Mouse (Mus musculus) lung, postnatal 36 days (tissue): Measurements from ENCODE around the gene Pigt.

Experiments used
- DNase-seq: peaks from one replicate; pipeline ENCODE4 v3.0.0; 2022; ENCODE audit warnings: mixed read lengths

Gene Pigt

GRCm38 (mm10) chr2:164486258-164487114, 10.8 kb upstream of the Pigt start:
- DNase-seq, result peak; percentile 70

- DNase-seq, result no peak
These were observed 10.2 kb upstream of the Pigt start for GRCm38 (mm10) chr2:164487115-164487527.

GRCm38 (mm10) chr2:164487812-164488211, 9.5 kb upstream of the Pigt start:
- DNase-seq, result no peak

DNA sequence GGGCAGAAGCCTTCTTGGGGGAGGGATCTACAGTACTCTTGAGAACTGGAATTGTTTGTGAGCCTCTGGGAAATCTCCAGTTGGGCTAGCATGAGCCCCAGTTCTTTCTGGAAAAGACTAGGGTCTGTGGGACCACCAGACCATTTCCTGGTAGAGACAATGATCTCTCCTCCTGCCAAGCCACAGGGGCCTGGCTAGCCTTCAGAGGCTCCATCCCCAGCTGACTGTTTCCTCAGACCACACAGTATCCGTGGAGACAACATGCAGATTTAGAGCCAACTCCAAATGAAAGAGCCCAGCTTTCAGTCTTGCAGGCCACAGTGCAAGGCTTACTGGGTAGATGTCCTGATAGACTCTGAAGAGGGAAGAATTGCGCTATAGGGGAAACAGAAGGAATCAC, 3.2 kb upstream of the Pigt start:
- no peak for DNase-seq

DNA sequence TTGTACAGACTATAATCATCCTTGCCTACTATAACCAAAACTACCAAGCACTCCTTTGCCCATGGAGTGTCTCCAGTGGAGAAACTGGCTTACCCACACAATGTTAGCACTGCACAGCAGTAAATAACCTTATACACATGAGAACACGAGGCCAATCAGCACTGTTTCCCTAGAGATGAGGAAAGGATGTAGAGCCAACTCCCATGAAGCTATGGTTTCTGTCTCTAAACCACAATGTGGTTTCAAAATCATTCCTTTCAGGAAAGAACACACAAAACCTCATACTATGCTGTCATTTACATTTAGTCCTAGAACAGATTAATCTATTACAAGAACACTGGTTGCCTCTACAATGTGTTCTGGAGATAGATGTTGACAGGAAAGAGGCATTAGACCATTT, 989 bp upstream of the Pigt start:
- no peak for DNase-seq

GRCm38 (mm10) chr2:164497691-164498268, 460 bp downstream of the Pigt start:
- DNase-seq, result no peak

GRCm38 (mm10) chr2:164499317-164499716, 2.0 kb downstream of the Pigt start:
- DNase-seq, result no peak

GRCm38 (mm10) chr2:164500511-164500910, 3.2 kb downstream of the Pigt start:
- DNase-seq, result no peak

DNA sequence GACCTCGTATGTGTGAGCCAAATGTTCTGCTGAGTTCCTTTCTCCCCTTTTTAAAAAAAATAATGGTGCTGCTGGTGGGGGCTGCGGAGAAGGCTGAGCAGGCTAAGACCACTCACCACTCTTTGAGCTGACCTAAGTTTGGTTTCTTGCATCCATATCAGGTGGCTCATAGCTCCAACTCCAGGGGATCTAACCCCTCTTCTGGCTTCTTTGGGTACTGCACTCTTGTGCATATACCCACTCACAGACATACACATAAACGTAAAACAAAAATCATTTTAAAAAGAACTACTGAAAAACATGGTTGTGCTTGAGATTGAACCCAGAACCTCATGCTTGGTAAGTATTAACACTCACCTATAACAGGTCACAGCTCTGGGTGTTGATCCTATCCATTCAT, 7.6 kb downstream of the Pigt start:
- DNase-seq, result no peak

DNA sequence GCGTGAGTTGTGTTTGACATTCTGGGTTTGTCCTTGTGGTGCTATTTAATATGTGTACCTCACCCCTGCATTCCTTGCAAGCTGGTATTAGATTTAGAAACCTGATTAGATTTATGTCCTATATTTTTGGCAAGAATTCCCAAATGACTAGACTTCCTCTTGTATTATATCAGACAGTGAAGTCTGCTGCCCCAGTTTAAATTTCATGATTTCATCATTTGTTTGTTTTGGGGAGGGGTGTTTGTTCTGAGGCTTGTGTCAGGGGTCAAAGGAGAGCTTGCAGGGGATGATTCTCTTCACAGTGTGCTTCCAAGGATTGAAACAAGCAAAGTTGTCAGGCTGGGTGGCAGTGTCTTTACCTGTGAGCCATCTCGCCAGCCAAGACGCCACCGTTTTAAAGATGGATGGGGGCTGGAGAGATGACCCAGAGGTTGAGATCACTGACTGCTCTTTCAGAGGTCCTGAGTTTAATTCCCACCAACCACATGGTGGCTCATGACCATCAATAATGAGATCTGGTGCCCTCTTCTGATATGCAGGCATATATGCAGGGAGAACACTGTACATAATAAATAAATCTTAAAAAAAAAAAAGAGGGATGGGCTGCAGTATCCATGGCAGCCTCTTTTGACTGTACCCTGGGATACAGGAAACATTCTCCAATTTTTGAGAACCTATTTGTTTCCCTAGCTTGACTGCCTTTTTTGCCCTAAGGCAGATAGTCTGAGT, 8.5 kb downstream of the Pigt start:
- DNase-seq, result no peak

DNA sequence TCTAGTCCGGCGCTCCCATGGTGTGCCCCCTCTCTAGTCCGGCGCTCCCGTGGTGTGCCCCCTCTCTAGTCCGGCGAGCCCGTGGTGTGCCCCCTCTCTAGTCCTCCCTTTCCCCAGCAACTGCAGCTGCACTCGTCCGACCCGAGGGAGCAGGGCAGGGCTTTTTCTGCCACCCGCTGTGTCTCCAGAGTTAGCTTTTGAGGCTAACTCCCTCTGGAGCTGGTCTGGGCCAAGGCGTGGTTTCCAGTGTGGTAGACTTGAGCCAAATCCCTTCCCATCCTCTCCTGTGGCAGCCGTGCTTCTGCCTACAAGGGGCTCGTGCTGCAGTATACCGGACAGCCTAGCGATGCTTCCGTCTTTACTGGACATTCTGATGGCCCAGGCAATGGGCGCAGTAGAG, 10.5 kb downstream of the Pigt start:
- DNase-seq, result no peak

GRCm38 (mm10) chr2:164510621-164511190, 13.4 kb downstream of the Pigt start:
- peak; percentile 56 for DNase-seq

DNA sequence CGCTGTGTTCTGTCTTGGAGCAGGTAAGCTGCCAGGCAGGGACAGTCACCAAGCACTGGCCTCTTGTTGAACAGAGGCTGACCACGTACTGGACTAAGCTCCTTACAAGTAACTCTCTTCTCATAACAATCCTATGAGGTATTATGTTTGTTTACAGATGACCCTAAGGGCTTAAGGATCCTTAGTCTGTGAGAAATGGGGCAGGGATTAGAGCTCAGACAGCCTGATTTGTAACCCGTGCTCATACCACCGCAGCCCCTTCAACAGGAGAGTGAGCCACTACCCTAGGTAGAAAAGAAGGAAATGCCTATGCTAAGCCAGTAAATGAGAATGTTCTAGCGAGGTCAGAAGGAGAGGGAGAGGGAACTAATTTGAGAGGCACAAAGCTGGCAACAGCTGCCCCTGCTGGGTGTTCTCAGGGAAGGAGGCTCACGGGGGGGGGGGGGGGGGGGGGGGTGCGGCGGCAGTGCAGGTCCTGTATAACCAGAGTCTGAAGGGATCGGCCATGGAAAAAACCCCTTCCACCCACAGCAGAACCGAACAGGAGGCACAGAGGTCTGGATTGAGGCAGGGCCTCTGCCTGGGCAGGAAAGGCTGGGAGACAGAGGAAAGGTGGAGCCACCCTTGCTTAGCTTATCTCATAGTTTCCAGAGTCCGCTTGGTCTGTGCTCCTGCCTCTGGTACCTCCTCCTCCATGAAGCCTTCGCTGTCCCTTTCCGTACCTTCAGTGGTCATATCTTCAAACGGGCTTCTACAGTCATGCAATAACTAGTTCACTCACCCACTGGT, 15.0 kb downstream of the Pigt start:
- peak; percentile 70 for DNase-seq

DNA sequence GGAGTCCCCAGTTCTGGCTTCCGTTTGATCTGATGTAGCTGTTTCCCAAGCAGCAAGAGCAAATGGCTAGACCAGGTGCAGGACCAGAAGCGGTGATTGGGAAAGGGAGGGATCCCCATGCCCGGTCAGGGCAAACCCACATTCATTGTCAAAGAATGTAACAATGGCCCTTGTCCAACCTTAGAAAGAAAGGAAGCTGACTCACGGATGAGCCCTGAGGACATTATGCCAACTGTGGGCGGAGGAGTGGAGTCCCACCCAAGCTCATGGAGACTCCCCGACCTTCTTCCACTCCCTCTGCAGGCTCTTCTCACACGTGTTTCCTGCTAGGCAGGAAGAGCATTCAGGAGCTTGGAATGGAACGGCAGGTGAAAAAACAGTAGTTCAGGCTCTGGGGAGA, 16.1 kb downstream of the Pigt start:
- DNase-seq, result peak; percentile 87

- no peak for DNase-seq
These were observed 17.6 kb downstream of the Pigt start for GRCm38 (mm10) chr2:164514916-164515315.

GRCm38 (mm10) chr2:164515897-164516296, 18.6 kb downstream of the Pigt start:
- DNase-seq, result no peak

DNA sequence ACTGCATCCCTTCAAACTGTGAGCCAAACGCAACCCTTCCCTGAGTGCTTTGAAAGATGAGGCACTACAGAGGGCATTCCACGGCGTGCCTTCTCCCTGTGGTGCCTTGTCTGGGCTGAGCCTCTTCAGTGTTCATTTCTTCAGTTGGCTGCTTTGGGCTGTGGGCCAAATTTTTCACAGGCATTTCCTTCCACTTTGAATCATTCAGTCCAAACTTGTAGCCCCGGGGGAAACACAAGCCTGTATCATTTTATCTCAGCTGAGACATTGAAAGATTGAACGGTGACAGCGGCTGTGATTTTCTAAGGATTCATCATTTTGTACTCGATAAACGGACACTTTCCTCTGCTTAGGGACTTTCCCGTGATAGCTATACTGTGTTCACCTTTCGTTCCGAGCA, 19.3 kb downstream of the Pigt start:
- DNase-seq, result no peak

GRCm38 (mm10) chr2:164517485-164518221, 20.3 kb downstream of the Pigt start:
- DNase-seq, result peak; percentile 82

DNA sequence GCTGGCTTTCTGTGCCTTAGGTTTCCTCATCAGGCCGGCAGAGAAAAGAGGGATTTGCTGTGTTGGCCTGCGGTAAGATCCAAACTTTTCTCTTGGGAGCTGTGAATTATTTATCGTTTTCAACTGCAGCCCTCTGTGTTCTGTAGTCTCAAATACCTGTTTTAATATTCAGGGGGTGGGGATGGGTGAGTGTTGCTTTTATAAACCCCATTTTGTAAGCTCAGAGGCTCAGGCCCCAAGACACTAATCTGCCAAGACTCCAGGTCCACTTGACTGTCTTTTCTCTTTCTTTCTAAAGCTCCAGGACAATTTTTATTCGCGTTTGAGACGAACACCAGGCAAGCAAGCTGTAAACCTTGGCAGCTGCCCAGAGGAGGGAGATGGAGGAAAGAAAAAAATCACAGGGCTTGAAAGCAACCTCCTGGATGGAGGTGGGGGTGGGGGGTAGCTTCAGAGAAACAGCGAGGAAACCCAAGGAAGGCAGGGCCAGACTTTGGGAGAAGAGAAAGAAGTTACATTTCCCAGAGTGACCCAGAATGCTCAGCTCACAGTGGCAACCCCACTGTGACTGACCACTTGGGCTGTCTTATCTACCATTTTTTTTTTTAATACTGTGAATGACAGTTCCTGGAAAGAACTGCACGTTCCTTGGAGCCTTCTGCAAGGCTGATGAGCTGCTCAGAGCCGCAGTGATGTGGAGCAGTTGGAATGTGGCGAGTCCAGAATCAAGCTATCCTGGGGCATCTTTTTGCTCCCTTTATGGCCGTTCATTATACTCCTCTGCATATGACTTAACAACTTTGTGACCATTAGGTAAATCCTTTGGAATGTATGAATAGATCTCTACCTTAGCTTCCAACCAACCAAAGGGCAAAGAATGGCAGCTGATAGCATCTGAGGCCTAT, 21.2 kb downstream of the Pigt start:
- no peak for DNase-seq

GRCm38 (mm10) chr2:164519171-164519526, 21.8 kb downstream of the Pigt start:
- DNase-seq, result no peak

DNA sequence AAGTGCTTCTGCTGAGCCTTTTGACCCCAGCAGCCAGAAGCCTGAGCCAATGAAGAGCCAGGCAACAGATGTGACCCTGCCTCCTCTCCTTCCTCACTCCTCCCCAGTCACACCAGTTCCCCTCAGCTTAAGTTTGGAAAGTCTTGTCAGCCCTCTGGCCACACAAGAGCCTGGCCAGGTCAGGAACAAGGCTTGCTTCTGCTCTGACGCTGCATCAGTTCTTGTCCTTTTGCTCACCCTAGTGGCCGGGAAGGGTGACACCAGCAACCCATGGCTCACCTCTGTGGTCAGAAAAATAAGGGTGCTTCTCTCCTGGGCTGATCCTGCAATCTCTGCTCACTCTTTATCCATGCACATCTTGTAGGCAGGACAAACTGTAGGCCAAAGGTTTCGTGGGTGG, 23.5 kb downstream of the Pigt start:
- peak; percentile 87 for DNase-seq
